Mouse (Mus musculus): Measurements from ENCODE around the gene Zfp658. TPM values are rescaled to one million over a fixed set of nuclear protein-coding genes. Genes with fewer than 3 reads are reported as not detected.

Zfp658 gene
- polyA plus RNA-seq, 1 experiment from 2014 or later: 8.5 TPM

DNA sequence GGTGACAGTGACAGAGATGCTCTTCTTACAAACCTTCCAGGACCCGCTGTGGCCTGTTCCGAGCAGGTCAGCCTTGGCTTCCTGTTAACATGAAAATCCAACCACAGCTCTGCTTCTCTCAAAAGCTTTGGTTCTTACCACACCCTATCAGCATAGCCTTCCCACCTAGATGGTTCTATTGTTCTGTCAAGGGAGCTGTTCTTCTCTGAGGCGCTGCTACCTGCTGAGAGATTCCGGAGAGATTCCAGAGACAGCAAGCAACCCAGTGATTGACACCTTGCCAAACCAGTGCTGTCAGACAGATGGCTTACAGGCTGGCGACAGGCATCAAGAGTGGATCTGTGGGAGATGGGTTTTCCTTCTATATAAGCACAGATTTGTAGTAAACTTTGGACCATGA lies 14.4 kb upstream of the Zfp658 start:
- Histone ChIP-seq H3K36me3 (no peaks in the 10 kb centered on the region), H3K4me2 (no peak overlapping the region), H3K4me3 (no peak overlapping the region), H3K4me1 (replicated peaks) (no peaks in the 10 kb centered on the region), H3K9ac (no peak overlapping the region), H3K27ac (replicated peaks) (no peak overlapping the region), H3K27me3 (no peaks in the 10 kb centered on the region), H3K9me3 (no peaks in the 10 kb centered on the region)
- WGBS: 41% methylated on average over 5 of the region's 5 CpGs
- no peak for ATAC-seq (ENCODE audit: low FRiP score, low read depth)

- no peak overlapping the region for H3K9ac ChIP-seq
- ATAC-seq (ENCODE audit: low FRiP score, low read depth): no peak
- no peaks in the 10 kb centered on the region for H3K27me3 ChIP-seq
- no peaks in the 10 kb centered on the region for H3K9me3 ChIP-seq
- H3K36me3 ChIP-seq: no peaks in the 10 kb centered on the region
- H3K27ac ChIP-seq (replicated peaks): no peak overlapping the region
- 81% methylated on average over 4 of the region's 4 CpGs for WGBS
- H3K4me1 ChIP-seq (replicated peaks): no peaks in the 10 kb centered on the region
- H3K4me3 ChIP-seq: no peak overlapping the region
- no peak overlapping the region for H3K4me2 ChIP-seq
Measured at GRCm38 (mm10) chr7:43548206-43548605, 13.8 kb upstream of the Zfp658 start.

GRCm38 (mm10) chr7:43553153-43553552 lies 8.9 kb upstream of the Zfp658 start:
- 85% methylated on average over 4 of the region's 4 CpGs for WGBS

DNA sequence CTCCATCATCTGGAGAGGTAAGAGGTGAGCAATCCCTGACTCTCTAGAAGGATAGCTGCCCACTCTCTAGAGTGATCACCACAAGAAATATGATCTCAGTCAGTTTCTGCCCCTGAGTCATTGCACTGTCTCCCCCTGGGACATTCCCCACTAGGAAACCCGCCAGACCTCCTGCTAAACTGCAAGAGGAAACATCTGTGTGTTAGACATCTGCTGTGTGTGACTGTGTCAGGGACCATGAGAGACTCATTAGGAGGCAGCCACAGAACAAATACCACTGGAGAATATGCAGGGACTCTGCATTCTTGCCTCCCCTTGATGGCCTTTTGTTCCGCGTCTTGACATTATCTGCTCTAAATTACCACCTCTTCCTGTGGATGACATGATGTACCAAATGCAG lies 7.5 kb upstream of the Zfp658 start:
- H3K27ac ChIP-seq (replicated peaks): no peak overlapping the region
- ATAC-seq (ENCODE audit: low FRiP score, low read depth): no peak
- 71% methylated on average over 3 of the region's 3 CpGs for WGBS
- no peak overlapping the region for H3K4me2 ChIP-seq
- H3K27me3 ChIP-seq: no peaks in the 10 kb centered on the region
- no peaks in the 10 kb centered on the region for H3K9me3 ChIP-seq
- H3K9ac ChIP-seq: no peak overlapping the region
- no peak overlapping the region for H3K4me3 ChIP-seq
- no peaks in the 10 kb centered on the region for H3K36me3 ChIP-seq
- H3K4me1 ChIP-seq (replicated peaks): no peaks in the 10 kb centered on the region

More at GRCm38 (mm10) chr7:43553153-43553552, 8.9 kb upstream of the Zfp658 start:
- no peaks in the 10 kb centered on the region for H3K4me1 ChIP-seq (replicated peaks)
- no peaks in the 10 kb centered on the region for H3K27me3 ChIP-seq
- no peak for ATAC-seq (ENCODE audit: low FRiP score, low read depth)
- H3K36me3 ChIP-seq: no peaks in the 10 kb centered on the region
- no peak overlapping the region for H3K27ac ChIP-seq (replicated peaks)
- no peak overlapping the region for H3K9ac ChIP-seq
- H3K4me3 ChIP-seq: no peak overlapping the region
- no peak overlapping the region for H3K4me2 ChIP-seq
- H3K9me3 ChIP-seq: no peaks in the 10 kb centered on the region

- Histone ChIP-seq H3K36me3 (no peaks in the 10 kb centered on the region), H3K27ac (replicated peaks) (no peak overlapping the region), H3K4me1 (replicated peaks) (no peaks in the 10 kb centered on the region), H3K4me2 (no peak overlapping the region), H3K4me3 (no peak overlapping the region), H3K9ac (no peak overlapping the region), H3K27me3 (no peaks in the 10 kb centered on the region), H3K9me3 (no peaks in the 10 kb centered on the region)
- ATAC-seq (ENCODE audit: low FRiP score, low read depth): no peak
- 95% methylated on average over 5 of the region's 5 CpGs for WGBS
Measured at GRCm38 (mm10) chr7:43555351-43555750, 6.7 kb upstream of the Zfp658 start.

- no peaks in the 10 kb centered on the region for H3K27me3 ChIP-seq
- no peak overlapping the region for H3K9ac ChIP-seq
- WGBS: 91% methylated on average over 1 of the region's 1 CpGs
- H3K9me3 ChIP-seq: no peaks in the 10 kb centered on the region
- H3K4me3 ChIP-seq: no peak overlapping the region
- no peaks in the 10 kb centered on the region for H3K36me3 ChIP-seq
- no peak for ATAC-seq (ENCODE audit: low FRiP score, low read depth)
- H3K4me2 ChIP-seq: no peak overlapping the region
- no peak overlapping the region for H3K27ac ChIP-seq (replicated peaks)
- H3K4me1 ChIP-seq (replicated peaks): no peaks in the 10 kb centered on the region
Measured at GRCm38 (mm10) chr7:43556901-43557300, 5.2 kb upstream of the Zfp658 start.

DNA sequence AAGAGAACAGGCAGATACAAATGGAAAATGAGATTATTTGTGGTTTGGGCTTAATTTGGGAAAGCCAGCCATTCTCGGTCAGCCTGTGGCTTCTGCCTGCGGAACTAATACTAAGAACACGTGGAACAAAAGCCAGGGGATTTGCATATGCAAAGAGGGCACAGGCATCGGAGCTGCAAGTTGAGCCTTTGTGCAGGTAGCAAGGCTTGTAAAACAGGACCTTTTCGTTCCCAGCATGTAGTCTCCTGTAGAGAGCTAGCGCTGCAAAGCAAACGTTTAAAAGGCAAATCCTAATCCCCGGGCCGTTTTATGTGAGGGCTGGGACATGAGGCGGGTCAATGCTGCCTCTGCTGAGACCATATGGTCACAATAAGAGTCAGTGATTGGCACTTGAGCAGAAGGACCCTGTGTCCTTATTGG lies 605 bp downstream of the Zfp658 start:
- Histone ChIP-seq H3K4me3 (peak overlapping the region; percentile 85), H3K36me3 (peaks cover 19% of the 10 kb centered on the region), H3K4me1 (replicated peaks) (peaks cover 18% of the 10 kb centered on the region), H3K4me2 (peak overlapping the region; percentile 80), H3K27ac (replicated peaks) (peak overlapping the region; percentile 90), H3K9me3 (no peaks in the 10 kb centered on the region), H3K27me3 (no peaks in the 10 kb centered on the region), H3K9ac (peak overlapping the region; percentile 78)
- peak; percentile 12 for ATAC-seq (ENCODE audit: low FRiP score, low read depth)
- WGBS: 0% methylated on average over 10 of the region's 10 CpGs

- Histone ChIP-seq H3K4me3 (peak overlapping the region; percentile 85), H3K36me3 (peaks cover 26% of the 10 kb centered on the region), H3K27ac (replicated peaks) (no peak overlapping the region), H3K9ac (peak overlapping the region; percentile 78), H3K4me1 (replicated peaks) (peaks cover 18% of the 10 kb centered on the region), H3K4me2 (peak overlapping the region; percentile 80), H3K27me3 (no peaks in the 10 kb centered on the region), H3K9me3 (no peaks in the 10 kb centered on the region)
- 54% methylated on average over 6 of the region's 6 CpGs for WGBS
- no peak for ATAC-seq (ENCODE audit: low FRiP score, low read depth)
Measured at GRCm38 (mm10) chr7:43563300-43563699, 1.2 kb downstream of the Zfp658 start.

DNA sequence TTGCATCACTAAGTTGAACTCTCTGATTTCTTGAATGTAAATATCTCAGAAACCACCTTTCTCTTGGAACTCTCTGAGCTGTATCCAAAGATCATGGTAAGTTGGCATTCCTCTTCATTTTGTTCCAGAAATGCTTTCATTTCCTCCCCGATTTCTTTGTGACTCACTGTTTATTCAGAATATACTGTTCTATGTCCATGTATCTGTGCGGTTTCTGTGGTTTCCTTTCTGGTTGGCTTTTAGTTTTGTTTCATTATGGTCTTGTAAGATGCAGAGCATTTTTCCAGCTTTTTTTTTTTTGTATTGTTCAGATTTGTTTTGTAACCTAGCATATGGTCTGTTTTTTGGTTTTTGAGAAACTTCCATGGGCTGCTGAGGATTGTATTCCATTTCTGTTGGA lies 9.2 kb downstream of the Zfp658 start:
- Histone ChIP-seq H3K27me3 (no peaks in the 10 kb centered on the region), H3K4me1 (replicated peaks) (no peaks in the 10 kb centered on the region), H3K36me3 (peaks cover 78% of the 10 kb centered on the region), H3K27ac (replicated peaks) (no peak overlapping the region), H3K4me2 (no peak overlapping the region), H3K9me3 (no peaks in the 10 kb centered on the region), H3K9ac (no peak overlapping the region), H3K4me3 (no peak overlapping the region)
- no peak for ATAC-seq (ENCODE audit: low FRiP score, low read depth)
- WGBS: 98% methylated on average over 2 of the region's 2 CpGs

DNA sequence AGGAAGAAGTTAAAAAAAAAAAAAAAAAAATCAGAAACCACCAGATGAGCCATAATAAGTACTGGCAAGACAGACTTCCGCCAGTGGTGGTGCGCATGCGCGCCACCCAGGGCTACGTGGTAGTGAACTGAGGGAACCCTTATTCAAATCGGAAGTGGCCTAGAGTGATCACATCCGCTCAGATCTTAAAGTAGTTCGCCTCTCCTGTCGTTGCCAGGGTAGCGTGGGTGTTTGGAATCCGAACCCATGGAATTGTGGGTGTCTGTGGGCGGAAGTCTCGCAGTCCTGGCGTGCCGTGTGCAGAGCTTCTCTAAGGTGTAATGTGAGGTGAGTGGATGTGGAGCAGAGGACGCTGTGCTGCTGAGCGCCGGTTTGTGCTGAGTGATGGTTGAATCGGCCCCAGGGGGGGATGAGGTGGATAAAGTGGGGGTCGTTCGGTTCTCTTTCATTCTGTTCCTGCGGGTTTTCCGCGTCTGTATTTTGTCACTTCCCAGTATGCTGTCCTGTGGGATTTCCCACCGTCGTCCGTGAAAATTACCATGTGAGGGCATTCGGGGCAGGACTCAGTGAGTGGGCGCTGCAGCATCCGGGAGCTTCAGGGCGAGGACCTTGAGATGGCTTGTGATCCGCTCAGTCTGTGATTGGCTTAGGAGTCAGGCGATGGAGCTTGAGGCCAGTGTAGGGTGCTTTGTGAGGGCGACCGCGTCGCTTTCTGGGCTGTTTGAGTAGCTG lies 17.6 kb downstream of the Zfp658 start, which contains the start of gene Zfp719:
TSS of gene Zfp719 (plus strand) at position 171 of the 732 bp plus-strand sequence.
- peaks cover 16% of the 10 kb centered on the region for H3K36me3 ChIP-seq
- H3K4me2 ChIP-seq: peak within 1 kb of the TSS; percentile 63
- under 1% methylated on average over 37 of the region's 37 CpGs for WGBS
- peak within 1 kb of the TSS; percentile 52 for H3K4me3 ChIP-seq
- ATAC-seq (ENCODE audit: low FRiP score, low read depth): peak; percentile 98
- peak within 1 kb of the TSS; percentile 69 for H3K9ac ChIP-seq
- H3K27ac ChIP-seq (replicated peaks): peak within 1 kb of the TSS; percentile 86
- no peaks in the 10 kb centered on the region for H3K27me3 ChIP-seq
- H3K9me3 ChIP-seq: no peaks in the 10 kb centered on the region
- H3K4me1 ChIP-seq (replicated peaks): peaks cover 23% of the 10 kb centered on the region

- Histone ChIP-seq H3K4me2 (peak overlapping the region; percentile 63), H3K9ac (peak overlapping the region; percentile 69), H3K4me1 (replicated peaks) (peaks cover 23% of the 10 kb centered on the region), H3K9me3 (no peaks in the 10 kb centered on the region), H3K27me3 (no peaks in the 10 kb centered on the region), H3K27ac (replicated peaks) (peak overlapping the region; percentile 86), H3K36me3 (peaks cover 18% of the 10 kb centered on the region), H3K4me3 (peak overlapping the region; percentile 52)
- 68% methylated on average over 5 of the region's 5 CpGs for WGBS
- ATAC-seq (ENCODE audit: low FRiP score, low read depth): no peak
Measured at GRCm38 (mm10) chr7:43580526-43580925, 18.5 kb downstream of the Zfp658 start.

GRCm38 (mm10) chr7:43584790-43585189 lies 22.7 kb downstream of the Zfp658 start:
- H3K27me3 ChIP-seq: no peaks in the 10 kb centered on the region
- no peak overlapping the region for H3K27ac ChIP-seq (replicated peaks)
- no peak overlapping the region for H3K4me2 ChIP-seq
- peaks cover 23% of the 10 kb centered on the region for H3K4me1 ChIP-seq (replicated peaks)
- peaks cover 59% of the 10 kb centered on the region for H3K36me3 ChIP-seq
- no peak overlapping the region for H3K9ac ChIP-seq
- whole genome bisulfite sequencing: 90% methylated on average over 5 of the region's 5 CpGs
- H3K4me3 ChIP-seq: no peak overlapping the region
- no peaks in the 10 kb centered on the region for H3K9me3 ChIP-seq
- no peak for ATAC-seq (ENCODE audit: low FRiP score, low read depth)

DNA sequence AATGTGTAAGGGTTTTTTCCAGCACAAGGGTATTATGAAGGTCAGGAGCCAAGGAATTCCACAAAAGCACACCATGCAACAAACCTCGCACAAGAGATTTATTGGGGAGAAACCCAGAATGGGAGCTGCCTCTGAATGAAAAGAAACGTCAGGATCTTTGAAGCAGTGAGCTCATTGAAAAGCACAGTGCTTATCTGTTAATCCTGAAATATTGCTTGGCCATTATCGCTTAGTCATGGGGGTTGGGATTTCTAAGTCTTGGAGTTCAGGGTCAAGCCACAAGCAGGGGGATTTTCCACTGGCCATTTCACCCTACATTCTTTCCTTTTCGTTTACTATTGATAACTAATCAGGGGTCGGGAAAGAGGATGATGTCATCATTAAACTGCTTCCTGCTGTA lies 39.8 kb downstream of the Zfp658 start:
- H3K4me2 ChIP-seq: no peak overlapping the region
- 36% methylated on average over 5 of the region's 5 CpGs for WGBS
- H3K9ac ChIP-seq: no peak overlapping the region
- ATAC-seq (ENCODE audit: low FRiP score, low read depth): no peak
- H3K4me1 ChIP-seq (replicated peaks): no peaks in the 10 kb centered on the region
- H3K9me3 ChIP-seq: no peaks in the 10 kb centered on the region
- no peaks in the 10 kb centered on the region for H3K36me3 ChIP-seq
- no peak overlapping the region for H3K27ac ChIP-seq (replicated peaks)
- no peaks in the 10 kb centered on the region for H3K27me3 ChIP-seq
- no peak overlapping the region for H3K4me3 ChIP-seq

Data from hindbrain, embryonic 15.5 days (tissue).